Mouse (Mus musculus) spleen, postnatal 36 days (tissue): ENCODE data around the gene B4galnt1.

Experiments used
- DNase-seq, 2 experiments: peaks; one replicate each; pipeline ENCODE4 v3.0.0; 2022; ENCODE audit warnings: low spot score in 2 of 2, mixed read lengths in 1 of 2

The B4galnt1 gene

DNA sequence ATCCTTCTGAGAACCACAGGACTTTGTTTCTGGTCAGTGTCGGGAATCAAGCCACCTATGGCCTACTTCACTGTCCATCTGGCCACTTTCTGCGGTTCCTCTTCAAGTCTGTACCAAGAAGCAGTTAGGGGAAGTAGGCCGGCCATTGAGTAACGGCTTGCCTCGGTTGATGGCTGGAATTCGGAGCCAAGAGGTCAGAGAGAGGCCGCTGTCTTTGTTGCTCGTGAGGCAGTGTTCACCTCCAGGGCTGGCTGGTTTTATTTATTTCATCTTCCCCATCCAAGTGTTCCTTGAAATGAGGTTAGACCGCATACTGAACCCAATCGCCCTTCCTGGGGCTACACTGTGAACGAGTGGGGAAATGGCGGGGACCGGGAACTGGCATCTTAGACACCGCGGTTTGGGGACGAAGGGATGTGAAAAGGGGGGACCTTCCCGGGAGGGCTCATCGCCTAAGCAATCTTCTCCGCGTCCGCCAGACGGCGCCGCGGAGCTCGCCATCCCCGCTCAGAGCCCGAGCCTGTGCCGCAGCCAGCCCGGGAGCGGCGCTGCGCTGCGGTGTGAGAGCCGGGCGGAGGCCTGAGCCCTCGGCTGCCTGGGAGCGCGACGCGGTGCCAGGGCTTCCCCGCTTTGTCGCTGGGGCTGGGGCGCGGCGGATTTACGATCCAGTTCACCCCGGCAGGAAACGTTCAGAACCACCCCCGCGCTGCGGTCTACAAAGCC, at the start of gene B4galnt1:
Gene B4galnt1, plus strand, starts transcription at position 595 of the 723 bp plus-strand sequence.
- DNase-seq, result peak; percentile 92 to 93

- no peak for DNase-seq
These were observed 46.6 kb upstream of the B4galnt1 start for GRCm38 (mm10) chr10:127118470-127118869.

DNA sequence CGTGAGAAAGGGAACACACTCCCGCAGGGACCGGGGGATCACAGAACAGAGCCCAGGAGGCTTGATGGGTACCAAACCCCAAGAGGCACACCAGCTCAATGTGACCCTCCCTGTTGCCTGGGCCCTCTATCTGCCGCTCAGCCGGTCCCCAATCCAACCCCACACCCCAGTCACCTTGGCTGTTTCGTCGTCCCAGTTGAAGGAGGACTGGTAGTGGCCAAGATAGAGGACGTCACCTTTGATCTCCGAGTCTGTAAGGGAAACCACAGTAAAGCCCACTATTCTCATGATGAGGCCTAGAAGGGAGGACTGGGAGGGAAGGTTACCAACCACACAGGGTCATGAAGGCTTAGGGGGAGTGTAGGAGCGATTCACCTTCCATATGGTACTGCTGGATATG, 45.8 kb upstream of the B4galnt1 start:
- no peak for DNase-seq

GRCm38 (mm10) chr10:127120301-127121065, 44.5 kb upstream of the B4galnt1 start:
- no peak for DNase-seq

GRCm38 (mm10) chr10:127121066-127121477, 44.0 kb upstream of the B4galnt1 start, which contains the start of gene Os9:
Gene Os9 (minus strand): TSS chr10:127121131.
- peak; percentile 96 to 97 for DNase-seq

GRCm38 (mm10) chr10:127122018-127122417, 43.0 kb upstream of the B4galnt1 start:
- DNase-seq, result no peak

DNA sequence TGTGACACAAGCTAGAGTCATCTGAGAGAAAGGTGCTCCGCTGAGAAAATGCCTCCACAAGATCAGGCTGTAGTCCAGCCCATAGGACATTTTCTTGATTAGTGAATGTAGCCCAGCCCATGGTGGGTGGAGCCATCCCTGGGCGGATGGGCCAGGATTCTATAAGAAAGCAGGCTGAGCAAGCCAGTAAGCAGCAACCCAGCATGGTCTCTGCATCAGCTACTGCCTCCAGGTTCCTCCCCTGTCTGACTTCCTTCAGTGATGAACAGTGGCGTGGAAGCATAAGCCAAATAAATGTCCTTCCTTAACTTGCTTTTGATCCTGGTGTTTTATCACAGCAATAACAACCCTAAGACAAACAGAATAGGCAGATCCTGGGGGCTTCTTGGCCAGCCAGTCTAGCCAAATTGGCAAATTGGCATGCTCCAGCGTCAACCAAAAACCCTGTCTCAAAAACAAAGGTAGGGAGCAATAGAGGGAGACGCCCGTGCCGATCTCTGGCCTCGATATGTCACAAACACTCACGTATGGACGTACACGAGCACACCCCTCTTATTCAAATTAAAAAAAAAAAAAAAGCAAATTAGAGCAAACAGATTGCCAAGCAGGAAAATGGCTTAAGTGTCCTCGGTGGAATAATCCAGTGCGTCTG, 42.1 kb upstream of the B4galnt1 start:
- DNase-seq, result peak; percentile 27 to 51

- peak; percentile 46 to 67 for DNase-seq
These were observed 41.6 kb upstream of the B4galnt1 start for GRCm38 (mm10) chr10:127123436-127123805.

DNA sequence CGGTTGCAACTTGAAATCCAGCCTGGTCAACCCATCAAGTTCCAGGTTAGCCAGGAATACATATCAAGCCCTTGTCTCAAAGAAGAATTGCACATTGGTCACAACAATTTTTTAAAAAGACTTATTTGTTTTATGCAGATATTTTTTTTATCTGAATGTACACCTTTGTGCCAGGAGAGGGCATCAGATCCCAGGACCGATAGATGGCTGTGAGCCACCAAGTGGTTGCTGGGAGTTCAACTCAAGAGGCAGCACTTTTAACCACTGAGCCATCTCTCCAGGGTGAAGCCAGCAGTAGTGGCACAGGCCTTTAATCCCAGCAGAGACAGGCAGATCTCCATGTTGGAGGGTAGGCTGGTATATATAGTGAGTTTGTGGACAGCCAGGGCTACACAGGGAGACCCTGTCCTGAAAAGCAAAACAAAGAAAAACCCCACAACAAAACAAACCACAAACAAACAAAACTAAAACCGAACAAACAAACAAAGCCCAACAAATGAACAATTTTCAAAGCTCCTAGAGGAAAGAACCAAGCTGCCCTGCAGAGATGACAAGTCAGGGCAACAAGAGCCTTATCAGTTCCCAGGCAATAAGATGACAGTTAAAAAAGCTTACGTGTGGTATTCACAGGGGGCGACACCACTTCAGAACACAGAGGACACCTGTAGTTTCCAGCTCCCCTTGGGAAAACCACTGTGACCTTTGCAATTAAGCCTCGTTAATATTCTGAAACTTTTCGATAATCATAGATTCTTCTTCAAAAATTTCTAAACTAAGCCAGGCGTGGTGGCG, 39.6 kb upstream of the B4galnt1 start:
- peak; percentile 57 to 59 for DNase-seq

DNA sequence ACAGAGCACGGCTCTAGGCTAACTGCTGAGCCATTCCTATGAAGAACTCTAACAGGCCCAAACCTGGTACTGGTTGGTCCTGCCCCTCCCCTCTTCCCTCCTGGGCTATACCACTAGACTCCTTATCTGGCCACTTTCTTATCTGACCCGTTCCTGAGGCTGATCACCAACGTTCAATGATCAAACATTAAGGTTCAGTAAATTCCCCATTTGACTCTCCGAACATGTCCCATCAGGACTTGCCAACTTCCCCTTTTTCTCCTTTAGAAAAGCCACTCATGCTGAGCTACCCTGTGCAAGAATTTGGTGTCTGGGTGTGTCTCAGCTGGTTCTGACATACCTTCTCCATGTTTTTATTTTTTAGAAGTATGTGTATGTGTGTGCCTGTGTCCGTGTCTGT, 38.4 kb upstream of the B4galnt1 start:
- DNase-seq, result no peak

- DNase-seq, result no peak
These were observed 37.2 kb upstream of the B4galnt1 start for GRCm38 (mm10) chr10:127127711-127128279.

GRCm38 (mm10) chr10:127129431-127129830, 35.6 kb upstream of the B4galnt1 start:
- no peak for DNase-seq

DNA sequence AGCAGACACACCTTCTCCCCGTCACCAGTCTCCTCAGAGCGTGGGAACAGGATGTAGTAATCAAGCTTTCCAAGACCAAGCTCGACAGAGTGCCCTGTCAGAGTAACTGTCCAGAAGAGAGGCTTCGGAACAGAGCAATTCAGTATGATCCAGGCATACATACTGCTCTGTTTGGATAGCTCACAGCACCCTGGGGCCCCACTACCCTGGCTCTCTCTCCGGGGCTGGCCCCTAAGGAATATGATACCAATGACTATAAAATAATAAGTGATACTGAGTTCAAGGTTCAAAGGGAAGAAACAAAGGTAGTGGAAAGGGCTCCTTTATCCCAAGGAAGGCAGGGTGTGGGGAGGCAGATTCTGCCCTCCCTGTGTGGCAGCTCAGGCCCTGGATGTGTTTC, 32.6 kb upstream of the B4galnt1 start:
- no peak for DNase-seq

- peak in 1 of 2 experiments; percentile 28 for DNase-seq
These were observed 30.5 kb upstream of the B4galnt1 start for GRCm38 (mm10) chr10:127134394-127135035.

- peak; percentile 51 to 59 for DNase-seq
These were observed 29.7 kb upstream of the B4galnt1 start for GRCm38 (mm10) chr10:127135118-127135836.

DNA sequence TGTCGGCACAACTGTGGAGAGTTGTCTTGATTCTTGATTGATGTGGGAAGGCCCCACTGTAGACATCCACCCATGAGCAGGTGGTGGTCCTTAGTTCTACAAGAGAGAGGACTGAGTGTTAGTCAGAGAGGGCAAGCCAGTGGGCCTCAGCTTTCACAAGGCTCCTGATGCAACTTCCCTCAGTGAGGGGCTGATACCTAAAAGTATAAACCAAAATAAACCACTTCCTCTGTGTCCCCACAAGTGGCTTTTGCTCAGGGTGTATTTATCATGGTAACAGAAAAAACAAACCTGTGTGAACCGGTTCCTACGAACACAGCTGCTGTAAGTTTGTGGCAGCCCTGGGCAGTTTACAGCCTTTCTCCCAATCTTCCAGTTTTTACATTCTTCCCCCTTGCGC, 28.5 kb upstream of the B4galnt1 start:
- DNase-seq, result peak; percentile 64 to 75

- no peak for DNase-seq
These were observed 27.1 kb upstream of the B4galnt1 start for GRCm38 (mm10) chr10:127137896-127138295.

- no peak for DNase-seq
These were observed 26.5 kb upstream of the B4galnt1 start for GRCm38 (mm10) chr10:127138328-127139141.

- DNase-seq, result no peak
These were observed 24.1 kb upstream of the B4galnt1 start for GRCm38 (mm10) chr10:127140971-127141370.
